Mouse (Mus musculus): ENCODE measurements around the gene Sik2.

Sik2 gene

DNA sequence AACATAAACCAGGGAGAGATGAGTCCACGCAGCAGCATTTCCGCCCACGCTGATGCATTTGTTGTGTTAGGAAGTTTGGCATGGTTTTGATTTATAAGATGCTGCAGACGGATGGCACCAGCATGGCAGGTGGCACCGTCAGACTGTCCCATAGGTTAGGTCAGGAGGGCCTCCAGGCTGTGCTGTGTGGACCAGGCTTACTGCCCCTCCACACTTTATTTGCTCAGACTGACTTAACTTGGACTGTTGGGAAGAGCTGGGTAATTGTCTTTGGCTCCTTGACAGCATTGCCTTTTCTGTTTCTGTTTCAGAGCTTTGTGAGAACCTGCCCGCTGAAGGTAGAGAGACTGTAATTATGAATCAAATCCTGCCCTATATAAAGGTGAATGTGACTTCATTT lies 141.9 kb downstream of the Sik2 start:
- no peak for DNase-seq (ENCODE audit: low read depth, low spot score)

DNA sequence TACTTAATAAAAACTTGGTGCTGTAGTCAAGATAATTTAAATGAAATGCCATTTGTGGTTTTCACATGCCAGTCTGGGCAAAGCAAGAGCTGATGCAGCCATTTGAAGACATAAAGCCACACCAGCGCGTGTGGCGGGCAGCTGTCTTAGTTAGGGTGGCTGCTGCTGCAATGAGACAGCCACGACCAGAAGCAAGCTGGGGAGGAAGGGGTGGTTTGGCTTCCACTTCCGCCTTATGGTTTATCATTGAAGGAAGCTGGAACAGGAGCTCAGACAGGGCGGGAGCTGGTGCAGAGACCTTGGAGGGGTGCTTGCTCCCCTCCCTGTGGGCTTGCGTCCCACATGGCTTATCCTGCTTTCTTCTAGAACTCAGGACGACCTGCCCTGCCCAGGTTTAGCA lies 143.1 kb downstream of the Sik2 start:
- DNase-seq (ENCODE audit: low read depth, low spot score), result no peak

GRCm38 (mm10) chr9:50864877-50865276 lies 144.0 kb downstream of the Sik2 start:
- DNase-seq (ENCODE audit: low read depth, low spot score), result no peak

DNA sequence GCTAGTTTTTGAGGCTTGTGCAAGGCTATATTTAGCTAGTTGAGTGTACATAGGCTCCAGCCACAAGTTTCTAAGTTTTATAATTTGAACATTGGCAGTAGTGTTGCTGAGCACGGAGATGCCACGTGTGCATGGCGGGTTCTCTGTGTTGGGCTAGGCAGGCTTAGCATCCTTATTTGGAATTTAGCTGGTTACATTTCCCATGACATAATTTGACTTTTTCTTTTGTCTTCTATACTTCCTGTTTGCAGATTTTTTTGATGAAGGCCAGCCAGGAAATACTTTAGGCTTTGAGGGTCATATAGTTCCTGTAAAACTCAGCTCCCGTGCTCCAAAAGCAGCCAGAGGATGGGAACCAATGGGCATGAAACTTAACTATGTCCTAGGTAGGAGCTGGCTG lies 145.0 kb downstream of the Sik2 start:
- no peak for DNase-seq (ENCODE audit: low read depth, low spot score)

DNA sequence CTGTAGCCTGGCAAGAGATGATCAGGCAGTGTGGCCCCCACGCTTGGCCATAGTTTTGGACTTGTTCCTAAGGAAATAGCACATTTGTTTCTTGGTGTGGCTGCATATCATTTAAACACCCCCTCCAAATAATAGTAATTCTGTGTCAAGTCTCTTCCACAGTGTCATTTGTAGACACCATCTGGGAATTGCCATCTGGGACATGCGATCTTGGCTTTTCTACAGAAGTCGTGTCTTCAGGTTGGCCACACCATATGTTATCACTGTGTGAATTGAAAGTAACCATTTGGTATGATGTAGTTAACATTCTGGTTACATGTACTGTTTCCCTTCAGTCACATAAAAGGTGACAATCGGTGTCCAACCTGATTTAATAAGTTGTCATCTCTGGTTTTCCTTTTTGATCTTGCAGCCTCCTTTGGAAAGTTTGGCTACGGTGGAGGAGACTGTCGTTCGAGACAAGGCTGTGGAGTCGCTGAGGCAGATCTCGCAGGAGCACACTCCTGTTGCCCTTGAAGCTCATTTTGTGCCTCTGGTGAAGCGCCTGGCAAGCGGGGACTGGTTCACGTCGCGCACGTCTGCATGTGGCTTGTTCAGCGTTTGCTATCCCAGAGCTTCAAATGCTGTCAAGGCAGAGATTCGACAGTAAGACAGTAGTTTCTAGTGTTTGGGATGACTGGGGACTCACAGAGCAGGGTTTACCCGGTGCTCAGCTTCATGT lies 147.6 kb downstream of the Sik2 start:
- no peak for DNase-seq (ENCODE audit: low read depth, low spot score)

DNA sequence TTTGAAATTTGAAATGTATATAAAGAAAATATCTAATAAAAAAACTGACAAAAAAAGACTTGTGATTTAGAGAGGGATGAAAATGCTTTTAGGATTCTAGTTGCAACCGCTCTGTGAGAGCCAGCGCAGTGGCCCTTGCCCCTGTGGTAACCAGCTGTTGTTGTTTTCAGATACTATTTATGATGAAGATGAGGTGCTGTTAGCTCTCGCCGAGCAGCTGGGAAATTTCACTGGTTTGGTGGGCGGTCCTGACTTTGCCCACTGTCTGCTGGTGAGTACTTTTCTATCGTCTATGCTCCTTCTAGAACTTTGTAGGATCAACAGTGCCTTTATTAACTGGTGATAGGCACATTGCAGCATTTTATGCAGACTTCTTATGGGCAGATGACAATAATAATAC lies 150.2 kb downstream of the Sik2 start:
- DNase-seq (ENCODE audit: low read depth, low spot score), result no peak

- DNase-seq (ENCODE audit: low read depth, low spot score), result no peak
Measured at GRCm38 (mm10) chr9:50857082-50857641, 151.7 kb downstream of the Sik2 start.

GRCm38 (mm10) chr9:50856341-50857081 lies 152.4 kb downstream of the Sik2 start:
- DNase-seq (ENCODE audit: low read depth, low spot score), result peak; percentile 76

DNA sequence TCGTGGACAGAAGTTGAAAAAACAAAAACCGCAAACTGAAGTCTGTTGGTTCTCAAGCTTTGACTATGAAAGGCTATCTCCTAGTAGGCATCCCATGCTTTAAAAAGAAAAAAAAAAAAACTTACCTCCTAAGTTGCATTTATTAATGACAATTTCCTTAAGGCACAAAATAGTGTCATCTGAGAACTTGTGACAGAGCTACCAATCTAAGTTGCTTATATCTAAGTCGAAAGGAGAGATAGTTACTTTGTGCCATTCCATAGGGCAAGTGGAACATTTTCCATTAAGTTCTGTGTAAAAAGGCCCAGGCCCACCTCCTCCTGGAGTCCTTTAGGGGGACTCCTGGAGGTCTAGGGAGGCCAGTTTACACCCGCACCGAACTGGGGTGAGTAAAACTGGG lies 153.1 kb downstream of the Sik2 start:
- DNase-seq (ENCODE audit: low read depth, low spot score), result no peak

- no peak for DNase-seq (ENCODE audit: low read depth, low spot score)
Measured at GRCm38 (mm10) chr9:50855133-50855766, 153.6 kb downstream of the Sik2 start.

- no peak for DNase-seq (ENCODE audit: low read depth, low spot score)
Measured at GRCm38 (mm10) chr9:50854376-50854775, 154.5 kb downstream of the Sik2 start.

GRCm38 (mm10) chr9:50852634-50853349 lies 156.1 kb downstream of the Sik2 start:
- no peak for DNase-seq (ENCODE audit: low read depth, low spot score)

DNA sequence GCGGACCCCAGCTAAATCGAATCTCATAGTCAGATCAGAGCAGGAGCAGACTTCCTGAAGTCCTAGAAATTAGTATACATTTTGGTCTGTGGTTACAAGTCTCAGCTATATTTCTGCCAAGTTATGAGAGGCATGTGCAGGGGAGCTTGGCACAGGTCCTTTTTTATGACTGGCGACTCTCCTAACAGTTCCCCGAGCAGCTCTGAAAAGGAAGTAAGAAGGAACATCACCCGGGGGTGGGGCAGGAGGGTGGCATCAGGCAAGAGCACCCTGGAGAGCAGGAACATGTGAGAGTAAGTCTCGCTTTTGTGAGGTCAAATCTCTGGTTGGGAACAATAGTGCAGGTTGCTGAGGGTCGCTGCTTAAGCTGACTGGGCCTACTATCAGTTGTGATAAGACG lies 158.2 kb downstream of the Sik2 start:
- no peak for DNase-seq (ENCODE audit: low read depth, low spot score)

DNA sequence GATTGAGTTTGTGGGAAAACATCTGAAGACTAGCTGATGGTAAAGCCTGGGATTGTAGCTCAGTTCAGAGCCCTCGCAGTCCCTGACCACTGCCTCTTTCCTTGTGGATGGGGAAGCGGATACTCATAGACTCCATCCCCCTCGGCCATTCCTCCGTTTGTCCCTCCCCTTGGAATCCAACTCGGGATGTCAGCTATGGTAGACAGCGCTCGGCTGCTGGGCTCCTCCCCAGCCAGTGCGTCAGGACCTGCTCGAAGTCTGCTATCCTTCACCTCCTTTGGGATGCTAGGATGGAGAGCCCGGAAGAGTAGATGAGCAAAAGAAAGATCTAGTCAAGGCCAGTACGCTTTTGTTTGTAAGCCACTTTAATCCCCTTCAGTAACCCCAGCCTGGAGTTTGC lies 158.6 kb downstream of the Sik2 start:
- DNase-seq (ENCODE audit: low read depth, low spot score), result no peak

DNA sequence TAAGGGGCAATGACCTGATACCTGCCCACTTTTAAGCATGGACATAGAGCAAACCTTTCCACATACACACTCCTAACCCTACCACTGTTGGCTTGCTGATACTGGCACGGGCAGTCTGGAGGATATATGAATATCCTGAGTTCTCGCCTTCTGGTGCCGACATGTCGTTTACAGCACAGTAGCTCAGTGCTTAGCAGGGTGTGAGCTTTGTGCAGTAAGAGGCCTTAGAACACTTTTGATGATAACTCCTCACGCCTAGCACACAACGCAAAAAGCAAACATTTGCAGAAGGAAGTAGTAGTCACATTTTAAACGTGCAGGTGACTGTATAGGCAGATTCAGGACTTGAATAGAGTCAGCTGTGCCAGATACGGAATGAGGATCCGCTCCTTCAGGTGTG lies 159.1 kb downstream of the Sik2 start:
- no peak for DNase-seq (ENCODE audit: low read depth, low spot score)

GRCm38 (mm10) chr9:50849249-50849648 lies 159.6 kb downstream of the Sik2 start:
- peak; percentile 86 for DNase-seq (ENCODE audit: low read depth, low spot score)

DNA sequence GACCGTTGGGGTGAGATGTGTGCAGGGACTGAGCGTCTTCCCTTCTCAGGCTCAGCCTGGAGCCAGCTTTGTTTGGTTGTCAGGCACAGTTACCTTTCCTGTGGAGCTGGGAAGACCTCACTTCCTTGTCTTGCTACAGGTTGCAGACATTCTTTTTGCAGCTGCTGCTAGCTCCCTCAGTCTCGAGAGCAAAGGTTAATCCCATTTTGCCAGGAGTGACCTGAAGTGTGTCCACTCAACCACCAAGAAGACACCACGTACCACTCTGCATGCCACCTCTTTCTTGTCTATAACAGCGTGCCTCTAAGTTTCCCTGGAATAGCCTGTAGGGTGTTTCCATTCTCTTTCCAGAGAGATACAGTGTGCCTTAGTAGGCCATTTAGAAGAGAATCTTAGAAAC lies 160.1 kb downstream of the Sik2 start:
- DNase-seq (ENCODE audit: low read depth, low spot score), result no peak

GRCm38 (mm10) chr9:50847606-50848368 lies 161.1 kb downstream of the Sik2 start:
- no peak for DNase-seq (ENCODE audit: low read depth, low spot score)

- no peak for DNase-seq (ENCODE audit: low read depth, low spot score)
Measured at GRCm38 (mm10) chr9:50847133-50847532, 161.7 kb downstream of the Sik2 start.

DNA sequence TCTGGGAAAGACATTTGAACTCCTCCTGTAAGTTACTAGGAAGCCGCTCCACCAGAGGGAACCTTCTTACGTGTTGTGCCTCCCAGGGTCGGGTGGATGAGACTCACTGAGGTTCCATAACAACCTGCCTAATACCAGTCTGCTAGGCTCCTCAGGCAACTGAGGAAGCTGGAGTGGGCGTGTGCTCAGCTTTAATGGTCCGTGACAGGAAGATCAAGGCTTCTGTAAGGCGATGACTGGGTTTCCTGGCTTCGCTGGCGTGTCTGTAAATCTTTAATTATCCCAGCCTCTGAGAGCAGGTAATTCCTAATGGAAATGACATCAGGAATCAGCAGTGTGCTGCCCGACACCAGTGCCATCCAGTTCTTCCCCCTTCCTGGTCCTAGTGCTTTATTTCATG lies 163.3 kb downstream of the Sik2 start:
- no peak for DNase-seq (ENCODE audit: low read depth, low spot score)

DNA sequence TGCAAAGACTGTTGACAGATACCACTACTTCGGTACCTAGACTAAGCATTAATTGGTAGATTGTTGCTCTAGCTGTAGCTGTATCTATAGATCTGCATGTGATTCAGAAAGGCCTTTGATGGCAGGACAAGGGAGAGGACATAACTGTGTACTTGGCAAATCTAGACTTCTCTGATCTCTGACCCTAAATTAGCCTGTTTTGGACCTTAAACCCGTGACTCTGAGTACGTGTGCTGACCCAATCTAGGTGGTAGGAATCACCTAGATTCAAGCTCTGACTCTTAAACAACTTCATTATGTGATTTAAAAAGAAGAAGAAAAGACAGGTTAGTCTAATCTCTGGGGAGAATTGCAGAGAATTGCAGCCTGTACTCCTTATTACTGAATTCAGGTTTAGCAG lies 163.8 kb downstream of the Sik2 start, which contains the start of gene Ppp2r1b:
Ppp2r1b (plus strand) TSS at position 221 of the 400 bp plus-strand sequence.
- DNase-seq (ENCODE audit: low read depth, low spot score), result no peak

All from retina, postnatal 7 days (tissue).